In the genomic region with DNA sequence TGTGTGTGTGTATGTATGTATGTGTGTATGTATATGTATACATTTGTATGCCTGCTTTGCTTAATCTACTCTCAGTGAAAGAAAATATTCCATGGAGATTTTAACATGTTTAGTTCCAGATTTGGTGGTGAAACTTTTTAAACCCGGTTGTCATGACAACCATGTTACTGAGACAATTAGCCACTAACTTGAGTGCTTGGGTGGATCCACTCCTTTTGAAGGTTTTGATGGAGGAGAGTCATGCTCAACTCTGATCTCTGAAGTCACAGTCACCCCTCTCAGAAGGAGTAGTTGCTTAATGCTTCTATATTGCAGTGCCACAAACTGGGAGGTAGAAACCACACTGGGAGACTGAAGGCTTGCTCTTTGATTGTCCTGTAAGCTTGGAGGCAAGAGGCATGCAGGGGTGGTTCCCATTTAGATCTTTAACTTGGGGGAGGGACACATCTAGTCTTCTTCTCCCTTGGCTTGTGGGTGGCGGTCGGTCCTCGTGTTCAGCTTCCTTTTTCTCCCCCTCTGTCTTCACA, we compare ENCODE assay signal across 26 mouse cellular contexts.
DNase-seq lines count a peak whose midpoint lies in the region; ATAC-seq lines count a peak whose summit lies in the region.
"Had no signal": no experiment of that assay in that cellular context is flagged by ENCODE, and none has a peak within 500 bp of the region (broad histone marks: within the 10 kb centered on the region; RNA-seq: fewer than 3 reads in every experiment).

No protein-coding gene starts in this region.

- H3K4me1 ChIP-seq in embryonic facial prominence, embryonic 14.5 days (ENCODE audit: control insufficient read depth, insufficient read depth, low read length): peaks cover 8% of the 10 kb centered on the region; the same call in 1 of the 2 replicates
- H3K4me1 ChIP-seq in embryonic facial prominence, embryonic 10.5 days: peaks cover 6% of the 10 kb centered on the region; the same call in 1 of the 2 replicates
- H3K4me1 ChIP-seq: heart, embryonic 13.5 days; hindbrain, embryonic 12.5 days; limb, embryonic 10.5 days; liver, embryonic 15.5 days; midbrain, embryonic 12.5 days had no signal

- peak; percentile 50 for DNase-seq in embryonic facial prominence, embryonic 14.5 days (ENCODE audit: low spot score)
- DNase-seq in embryonic facial prominence, embryonic 10.5 days (ENCODE audit: low spot score): no peak
- peak; percentile 4 to 39 for DNase-seq in left cerebral cortex, postnatal 14 days (ENCODE audit: low spot score in 2 of 2)
- DNase-seq in left cerebral cortex, adult 8-10 months (ENCODE audit: low spot score in 2 of 2): no peak
- DNase-seq in right cerebral cortex, adult 18-20 months: peak; percentile 4
- no peak for DNase-seq in right cerebral cortex, postnatal 14 days
- DNase-seq in telencephalon, adult 2 months (ENCODE audit: low read depth, low spot score): peak; percentile 47
- no peak for DNase-seq in thymus, postnatal 36 days
- DNase-seq: adrenal gland, postnatal 14 days; cerebellum, adult 9-10 months; gastrocnemius, postnatal 36 days; heart, adult 2 months; heart, postnatal 14 days; kidney, adult 18-20 months; liver; spleen, adult 18-20 months; thymus, postnatal 14 days had no signal

- H3K4me2 ChIP-seq in embryonic facial prominence, embryonic 14.5 days (ENCODE audit: low read depth, low read length): no peak overlapping the region
- H3K4me2 ChIP-seq: embryonic facial prominence, embryonic 13.5 days; heart, embryonic 13.5 days; hindbrain, embryonic 12.5 days; liver, embryonic 15.5 days; midbrain, embryonic 12.5 days had no signal

- no peak overlapping the region for H3K4me3 ChIP-seq in embryonic facial prominence, embryonic 14.5 days (ENCODE audit: low read depth, low read length)
- no peak overlapping the region for H3K4me3 ChIP-seq in embryonic facial prominence, embryonic 10.5 days
- H3K4me3 ChIP-seq: embryonic facial prominence, embryonic 13.5 days; heart, adult 2 months; heart, embryonic 13.5 days; hindbrain, embryonic 12.5 days; limb, embryonic 10.5 days; liver, embryonic 15.5 days; midbrain, embryonic 12.5 days had no signal

- H3K36me3 ChIP-seq in embryonic facial prominence, embryonic 14.5 days (ENCODE audit: control insufficient read depth, insufficient read depth, low read length): no peaks in the 10 kb centered on the region
- H3K36me3 ChIP-seq in embryonic facial prominence, embryonic 10.5 days (replicated peaks): no peaks in the 10 kb centered on the region
- H3K36me3 ChIP-seq: embryonic facial prominence, embryonic 13.5 days; heart, embryonic 13.5 days; hindbrain, embryonic 12.5 days; limb, embryonic 10.5 days; liver, embryonic 15.5 days; midbrain, embryonic 12.5 days had no signal

- 45% methylated on average over 4 of the region's 4 CpGs for WGBS in embryonic facial prominence, embryonic 14.5 days
- WGBS in embryonic facial prominence, embryonic 10.5 days: 74% methylated on average over 4 of the region's 4 CpGs

- no peak for ATAC-seq in embryonic facial prominence, embryonic 14.5 days (ENCODE audit: low read depth)
- ATAC-seq: forebrain, embryonic 14.5 days had no signal

- H3K27me3 ChIP-seq in embryonic facial prominence, embryonic 14.5 days (replicated peaks; ENCODE audit: control insufficient read depth, insufficient read depth, low read length): no peaks in the 10 kb centered on the region
- no peaks in the 10 kb centered on the region for H3K27me3 ChIP-seq in embryonic facial prominence, embryonic 10.5 days (replicated peaks; ENCODE audit: low read depth, poor library complexity, severe bottlenecking)
- H3K27me3 ChIP-seq: embryonic facial prominence, embryonic 13.5 days; heart, embryonic 13.5 days; hindbrain, embryonic 12.5 days; liver, embryonic 15.5 days; midbrain, embryonic 12.5 days had no signal

- H3K9ac ChIP-seq in embryonic facial prominence, embryonic 14.5 days (ENCODE audit: low read depth, low read length): no peak overlapping the region
- H3K9ac ChIP-seq: embryonic facial prominence, embryonic 13.5 days; heart, embryonic 13.5 days; hindbrain, embryonic 12.5 days; liver, embryonic 15.5 days; midbrain, embryonic 12.5 days had no signal

- no peak overlapping the region for H3K27ac ChIP-seq in embryonic facial prominence, embryonic 14.5 days (replicated peaks; ENCODE audit: low read depth, low read length)
- no peak overlapping the region for H3K27ac ChIP-seq in embryonic facial prominence, embryonic 10.5 days (replicated peaks)
- H3K27ac ChIP-seq: embryonic facial prominence, embryonic 13.5 days; heart, adult 2 months; heart, embryonic 13.5 days; hindbrain, embryonic 12.5 days; kidney, postnatal 0 days; limb, embryonic 10.5 days; liver, embryonic 15.5 days; macrophage; midbrain, embryonic 12.5 days had no signal

- no peaks in the 10 kb centered on the region for H3K9me3 ChIP-seq in embryonic facial prominence, embryonic 14.5 days (ENCODE audit: control insufficient read depth, low read length)
- H3K9me3 ChIP-seq in embryonic facial prominence, embryonic 10.5 days: no peaks in the 10 kb centered on the region
- H3K9me3 ChIP-seq: embryonic facial prominence, embryonic 13.5 days; heart, embryonic 13.5 days; hindbrain, embryonic 12.5 days; limb, embryonic 10.5 days; liver, embryonic 15.5 days; midbrain, embryonic 12.5 days had no signal

- intact Hi-C loops in left cerebral cortex, postnatal 14 days (cut with DNase I): no loop called here

Comparison
In these comparisons a context has a peak if more than half of its experiments do, and no peak if none do; other contexts are left out.
1. DNase-seq: peak in embryonic facial prominence, embryonic 14.5 days (single experiment), left cerebral cortex, postnatal 14 days (2 of 2), right cerebral cortex, adult 18-20 months (single experiment) and telencephalon, adult 2 months (single experiment); none in embryonic facial prominence, embryonic 10.5 days (single experiment), left cerebral cortex, adult 8-10 months (0 of 2), right cerebral cortex, postnatal 14 days (single experiment) and thymus, postnatal 36 days (0 of 2).